Mouse (Mus musculus) heart, postnatal 0 days (tissue): ENCODE results near the gene Wdr6. TPM values are rescaled to one million over a fixed set of nuclear protein-coding genes. Genes with fewer than 3 reads are reported as not detected.

Source experiments
- ATAC-seq: fragments of 200-750 bp; cut with Nextera tagmentation; 2 replicates; pipeline ENCODE4 v1.8.0; 2017; ENCODE audit warnings: low read depth, moderate number of reproducible peaks, moderate library complexity; ENCODE audit not compliant: insufficient read depth
- DNase-seq: peaks from one replicate; pipeline ENCODE4 v3.0.0-alpha.2; 2016; ENCODE audit warnings: low spot score
- H3K27ac ChIP-seq: fragments of 300-500 bp; sonication (generic); 2 replicates; pipeline ENCODE4 v1.5.1; 2014; ENCODE audit warnings: low read depth, mild to moderate bottlenecking
- H3K27me3 ChIP-seq: fragments of 300-500 bp; sonication (generic); 2 replicates; pipeline ENCODE4 v1.6.1; 2014; ENCODE audit warnings: low read length, mixed read lengths; ENCODE audit not compliant: control insufficient read depth, insufficient read depth
- H3K36me3 ChIP-seq: fragments of 300-500 bp; sonication (generic); replicated peaks from 2 replicates; pipeline ENCODE4 v1.6.1; 2014; ENCODE audit warnings: low read length, mixed read lengths; ENCODE audit not compliant: control insufficient read depth, insufficient read depth
- H3K4me1 ChIP-seq: fragments of 300-500 bp; sonication (generic); 2 replicates; pipeline ENCODE4 v1.6.1; 2014; ENCODE audit warnings: antibody characterized with exemption; ENCODE audit not compliant: control insufficient read depth, insufficient read depth
- H3K4me2 ChIP-seq: fragments of 300-500 bp; sonication (generic); 2 replicates; pipeline ENCODE4 v1.6.1; 2014; ENCODE audit warnings: low read depth, mild to moderate bottlenecking, low read length, moderate library complexity
- H3K4me3 ChIP-seq: fragments of 300-500 bp; sonication (generic); 2 replicates; pipeline ENCODE4 v1.5.1; 2014; ENCODE audit warnings: low read depth, low read length
- H3K9ac ChIP-seq: fragments of 300-500 bp; sonication (generic); replicated peaks from 2 replicates; pipeline ENCODE4 v1.6.1; 2014; ENCODE audit warnings: low read depth, low read length, mixed read lengths
- H3K9me3 ChIP-seq: fragments of 300-500 bp; sonication (generic); replicated peaks from 2 replicates; pipeline ENCODE4 v1.6.1; 2016; ENCODE audit warnings: low read length; ENCODE audit not compliant: control insufficient read depth
- CTCF ChIP-seq: IDR thresholded peaks from 2 replicates; pipeline ENCODE4 v1.5.1; 2016; ENCODE audit warnings: antibody characterized with exemption, control low read depth, low read depth
- EP300 ChIP-seq: IDR thresholded peaks from 2 replicates; pipeline ENCODE4 v1.6.1; 2016; ENCODE audit warnings: antibody characterized with exemption, low read depth
- WGBS: fragments of 180-500 bp; shearing (Covaris S2); extraction: QIAGEN DNeasy Blood & Tissue Kit; methylation state at CpG from one replicate; pipeline ENCODE4 v1.1.7; 2014; 5-methylcytosine and 5-hydroxymethylcytosine counted together
- polyA plus RNA-seq: library from polyadenylated mRNA; unstranded; fragments of >200 nt; fragmentation: Nextera tagmentation; extraction: Ambion mirVana; gene quantifications from 2 replicates; pipeline ENCODE4 v1.2.1, GENCODE M21; 2015
- total RNA-seq: library from RNA; depleted of rRNA; stranded (reverse); fragments of >200 nt; gene quantifications from 2 replicates; pipeline ENCODE4 v1.2.3, GENCODE M21; 2014; ENCODE audit warnings: low replicate concordance

Gene Wdr6
- total and polyA plus RNA-seq, 2 experiments from 2014 or later, result 25.1 to 53.2 TPM

DNA sequence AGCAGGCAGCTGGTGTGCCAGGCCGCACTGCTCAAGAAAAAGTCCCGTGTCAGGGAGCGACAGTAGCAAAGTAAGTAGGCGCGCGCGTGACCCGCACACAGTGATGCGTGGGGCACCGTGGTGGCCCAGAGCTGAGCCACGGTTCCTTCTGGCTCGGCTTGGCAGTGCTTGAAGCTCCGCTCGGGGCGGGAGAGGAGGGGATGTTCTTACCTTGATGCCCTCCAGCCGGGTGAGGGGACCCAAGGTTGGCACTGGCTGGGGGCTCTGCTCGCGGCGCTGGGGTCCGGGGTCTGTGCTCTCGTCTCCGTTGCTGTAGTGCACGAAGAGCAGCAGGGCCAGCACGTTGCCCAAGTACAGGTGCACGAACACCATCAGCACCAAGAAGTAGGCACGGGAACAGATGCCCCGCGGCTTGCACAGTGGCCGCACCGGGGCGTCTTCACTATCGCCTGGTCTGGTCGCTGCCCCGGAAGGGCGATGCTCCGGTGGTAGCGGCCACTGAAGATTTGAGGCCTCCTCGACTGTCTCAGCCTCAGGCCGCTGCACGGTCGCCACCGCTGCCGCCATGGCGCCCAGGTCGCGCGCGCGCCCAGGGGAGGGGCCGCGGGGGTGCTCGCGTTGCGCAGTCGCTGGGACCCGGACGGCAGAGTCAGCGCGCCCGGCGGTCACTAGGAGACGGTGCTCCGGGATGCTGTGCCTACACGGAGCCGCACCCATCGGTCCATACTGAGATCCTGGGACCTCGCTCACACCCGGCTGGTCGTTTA lies 18.6 kb upstream of the Wdr6 start, which contains the start of gene P4htm:
Gene P4htm, minus strand, starts transcription at position 670 of the 767 bp plus-strand sequence.
- TF ChIP-seq EP300 (no peak), CTCF (no peak)
- no peaks in the 10 kb centered on the region for H3K27me3 ChIP-seq
- H3K36me3 ChIP-seq, result 0 out of 2 replicates have a peak, but pooled peaks cover 3% of the 10 kb centered on the region
- H3K27ac ChIP-seq, result peak within 1 kb of the TSS; percentile 69
- peaks cover 16% of the 10 kb centered on the region; the same call in 1 of the 2 replicates for H3K4me1 ChIP-seq
- DNase-seq (peak; percentile 59), ATAC-seq (peak; percentile 80)
- H3K4me2 ChIP-seq, result peak within 1 kb of the TSS; percentile 81
- H3K9ac ChIP-seq, result peak within 1 kb of the TSS; percentile 80
- 4% methylated on average over 69 of the region's 69 CpGs for WGBS
- H3K4me3 ChIP-seq, result peak within 1 kb of the TSS; percentile 71
- no peaks in the 10 kb centered on the region for H3K9me3 ChIP-seq

DNA sequence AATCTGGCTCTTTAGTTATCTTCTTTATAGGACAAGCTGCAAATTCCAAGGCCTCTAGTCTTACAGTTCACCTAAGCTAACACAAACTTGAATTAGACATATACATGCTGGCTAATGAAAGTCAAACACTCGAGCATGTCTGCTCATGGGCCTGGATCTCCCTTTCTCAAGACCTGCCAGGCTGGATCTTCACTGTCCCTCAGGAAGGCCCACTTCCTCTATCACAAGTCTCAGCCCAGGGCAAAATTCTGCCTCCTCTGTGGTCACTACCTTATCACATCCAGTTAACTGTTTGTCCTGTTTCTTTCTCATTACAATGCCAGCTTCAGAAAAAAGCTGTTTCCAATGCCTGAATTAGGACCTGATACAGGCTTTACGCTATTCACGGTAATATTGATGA lies 15.8 kb upstream of the Wdr6 start:
- Histone ChIP-seq H3K36me3 (0 out of 2 replicates have a peak, but pooled peaks cover 3% of the 10 kb centered on the region), H3K4me3 (no peak overlapping the region), H3K9ac (no peak overlapping the region), H3K27ac (peak overlapping the region; percentile 79), H3K27me3 (no peaks in the 10 kb centered on the region), H3K4me2 (0 out of 2 replicates have a peak overlapping the region, but pooled peaks have one; percentile 1), H3K4me1 (peaks cover 16% of the 10 kb centered on the region; the same call in 1 of the 2 replicates), H3K9me3 (no peaks in the 10 kb centered on the region)
- TF ChIP-seq CTCF (no peak), EP300 (no peak)
- 25% methylated on average over 3 of the region's 3 CpGs for WGBS
- DNase-seq (no peak), ATAC-seq (no peak)

DNA sequence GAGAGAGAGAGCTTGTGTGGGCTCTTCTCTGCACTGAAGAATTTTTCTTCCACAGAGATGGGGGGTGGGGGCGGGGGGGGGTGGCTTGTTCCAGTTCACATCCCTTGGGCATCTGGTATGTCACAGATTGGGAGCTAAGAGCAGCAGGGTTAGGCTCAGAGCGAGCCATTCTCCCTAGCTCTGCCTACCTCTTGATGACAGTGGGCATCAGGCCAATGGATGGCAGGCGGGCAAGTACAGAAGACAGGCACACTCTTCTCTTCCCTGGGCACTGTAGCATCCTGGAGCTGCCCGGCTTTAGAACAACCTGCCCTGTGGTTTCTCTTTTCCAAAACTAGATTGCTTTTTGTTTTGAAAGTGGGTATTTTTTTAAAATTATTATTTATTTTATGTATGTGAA lies 12.9 kb upstream of the Wdr6 start:
- Histone ChIP-seq H3K36me3 (0 out of 2 replicates have a peak, but pooled peaks cover 3% of the 10 kb centered on the region), H3K4me1 (peaks cover 32% of the 10 kb centered on the region), H3K4me3 (no peak overlapping the region), H3K9me3 (no peaks in the 10 kb centered on the region), H3K9ac (no peak overlapping the region), H3K4me2 (no peak overlapping the region), H3K27me3 (no peaks in the 10 kb centered on the region), H3K27ac (no peak overlapping the region)
- TF ChIP-seq CTCF, result no peak
- DNase-seq (no peak), ATAC-seq (no peak)
- 72% methylated on average over 4 of the region's 4 CpGs for WGBS

DNA sequence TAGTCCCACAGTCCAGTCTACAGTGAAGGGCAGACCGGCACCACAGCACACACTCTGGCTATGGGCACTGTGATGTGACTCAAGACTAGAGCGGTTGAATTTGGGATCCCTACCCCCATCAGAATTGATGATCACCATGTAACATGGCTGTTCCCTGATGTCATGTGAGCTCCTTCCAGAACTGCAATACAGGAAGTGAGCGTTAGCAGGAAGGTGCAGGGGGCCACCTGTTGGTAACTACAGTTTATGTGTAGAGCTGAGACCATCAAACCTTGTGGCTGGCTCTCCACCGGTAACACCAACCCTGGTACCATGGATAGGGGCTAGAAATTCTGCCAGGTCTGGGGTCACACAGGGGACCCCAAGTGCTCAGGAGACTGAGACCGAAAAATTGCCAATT lies 10.7 kb upstream of the Wdr6 start:
- Histone ChIP-seq H3K4me1 (peaks cover 26% of the 10 kb centered on the region), H3K9me3 (no peaks in the 10 kb centered on the region), H3K27me3 (no peaks in the 10 kb centered on the region), H3K36me3 (0 out of 2 replicates have a peak, but pooled peaks cover 3% of the 10 kb centered on the region), H3K9ac (no peak overlapping the region), H3K4me3 (no peak overlapping the region), H3K4me2 (no peak overlapping the region), H3K27ac (no peak overlapping the region)
- ATAC-seq, result no peak
- no peak for DNase-seq
- WGBS, result 75% methylated on average over 5 of the region's 5 CpGs
- TF ChIP-seq EP300 (no peak), CTCF (peak; percentile 34)

DNA sequence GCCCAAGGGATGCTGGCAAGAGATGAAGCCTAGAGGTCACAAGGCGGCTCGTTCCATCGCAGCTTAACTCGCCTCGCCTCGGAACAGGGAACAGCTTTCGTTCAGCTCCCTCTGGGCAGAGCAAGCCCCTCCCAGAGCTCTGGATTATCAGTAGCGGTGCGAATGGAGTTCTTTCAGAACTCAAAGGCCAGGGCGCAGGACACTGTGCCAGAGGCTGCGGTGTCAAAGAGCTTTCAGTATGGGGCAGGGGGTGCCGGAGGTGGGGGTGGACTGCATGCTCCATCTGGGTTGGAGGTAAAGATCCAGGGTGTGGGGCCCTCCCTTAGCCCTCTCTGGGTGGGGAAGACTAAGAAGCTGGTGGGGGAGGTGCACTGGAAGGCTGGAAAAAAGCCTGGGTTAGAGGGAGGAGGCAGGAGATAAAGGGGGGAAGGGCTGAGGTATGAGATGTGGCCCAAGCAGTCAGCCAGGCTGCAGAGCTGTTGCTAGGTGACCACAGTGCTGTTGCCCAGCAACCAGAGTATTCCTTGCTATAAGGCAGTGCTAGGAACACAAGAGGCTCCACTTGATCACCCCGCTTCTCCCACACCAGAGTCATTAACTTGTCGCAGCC lies 9.1 kb upstream of the Wdr6 start:
- H3K4me3 ChIP-seq, result peak overlapping the region; percentile 36
- WGBS, result 6% methylated on average over 14 of the region's 14 CpGs
- DNase-seq, result peak; percentile 94

More for the DNA sequence above, 9.1 kb upstream of the Wdr6 start:
- Histone ChIP-seq H3K4me2 (peak overlapping the region; percentile 59), H3K9me3 (no peaks in the 10 kb centered on the region), H3K27ac (peak overlapping the region; percentile 88), H3K36me3 (no peaks in the 10 kb centered on the region), H3K27me3 (no peaks in the 10 kb centered on the region), H3K9ac (peak overlapping the region; percentile 47; the same call in 1 of the 2 replicates), H3K4me1 (peaks cover 31% of the 10 kb centered on the region)
- no peak for TF ChIP-seq CTCF
- no peak for TF ChIP-seq EP300
- peak; percentile 95 for ATAC-seq
